Mouse (Mus musculus) ES-E14 (cell line): ENCODE results near the gene Srebf1. TPM values are rescaled to one million over a fixed set of nuclear protein-coding genes. Genes with fewer than 3 reads are reported as not detected.

ENCODE experiments used
- DNase-seq: peaks from one replicate; pipeline ENCODE4 v3.0.0-alpha.2; 2013; ENCODE audit warnings: low read depth, low spot score
- H3K27ac ChIP-seq: 2 replicates; pipeline ENCODE4 v1.5.1; 2012; ENCODE audit warnings: low read depth, mild to moderate bottlenecking, low read length, moderate library complexity, mixed read lengths; ENCODE audit not compliant: poor library complexity, insufficient read depth, severe bottlenecking
- H3K36me3 ChIP-seq: 2 replicates; pipeline ENCODE4 v1.6.1; 2012; ENCODE audit warnings: mild to moderate bottlenecking, low read length, moderate library complexity, mixed read lengths; ENCODE audit not compliant: control insufficient read depth, poor library complexity, insufficient read depth, severe bottlenecking
- H3K4me1 ChIP-seq, 2 experiments: fragments of 150-350 bp in 1 of 2; sonication (generic) in 1 of 2; 2 replicates each; pipeline ENCODE4 v1.6.1; 2012; ENCODE audit warnings: low read length in 2 of 2, mild to moderate bottlenecking in 1 of 2, mixed read lengths in 1 of 2; ENCODE audit not compliant: control insufficient read depth in 2 of 2, insufficient read depth in 2 of 2, poor library complexity in 1 of 2
- H3K4me3 ChIP-seq, 2 experiments: fragments of 150-350 bp in 1 of 2; sonication (generic) in 1 of 2; 2 replicates each; pipeline ENCODE4 v1.5.1; 2012; ENCODE audit warnings: low read length in 2 of 2, low read depth in 1 of 2, mild to moderate bottlenecking in 1 of 2, mixed read lengths in 1 of 2; ENCODE audit not compliant: insufficient read depth in 1 of 2, poor library complexity in 1 of 2, severe bottlenecking in 1 of 2
- H3K9ac ChIP-seq: 2 replicates; pipeline ENCODE4 v1.6.1; 2012; ENCODE audit warnings: low read depth, mild to moderate bottlenecking, low read length, mixed read lengths; ENCODE audit not compliant: poor library complexity, insufficient read depth, severe bottlenecking
- H3K9me3 ChIP-seq: fragments of 150-350 bp; sonication (generic); 2 replicates; pipeline ENCODE4 v1.6.1; 2012; ENCODE audit warnings: low read depth, mild to moderate bottlenecking, low read length; ENCODE audit not compliant: control insufficient read depth, insufficient read depth
- CHD2 ChIP-seq: IDR thresholded peaks from 2 replicates; pipeline ENCODE4 v1.6.1; 2014; ENCODE audit warnings: mild to moderate bottlenecking, low read depth, low read length, inconsistent platforms
- HCFC1 ChIP-seq: IDR thresholded peaks from 2 replicates; pipeline ENCODE4 v1.6.1; 2012; ENCODE audit warnings: low read length, inconsistent platforms, borderline replicate concordance; ENCODE audit not compliant: insufficient read depth
- MAFK ChIP-seq: IDR thresholded peaks from 2 replicates; pipeline ENCODE4 v1.6.1; 2014; ENCODE audit warnings: mild to moderate bottlenecking, low read depth, low read length, inconsistent platforms; ENCODE audit not compliant: insufficient read depth
- ZC3H11A ChIP-seq: IDR thresholded peaks from 2 replicates; pipeline ENCODE4 v1.6.1; 2012; ENCODE audit warnings: low read depth, mild to moderate bottlenecking, inconsistent platforms, low read length, borderline replicate concordance
- ZNF384 ChIP-seq: IDR thresholded peaks from 2 replicates; pipeline ENCODE4 v1.6.1; 2012; ENCODE audit warnings: low read depth, low read length, inconsistent platforms
- in situ Hi-C, 2 experiments: fragments of 600-800 bp; cut with MboI; formaldehyde crosslinking; loops; one replicate each; pipeline ENCODE4 v1.15.1; 2025; ENCODE audit warnings: low sequenced_read_pairs in 2 of 2, inconsistent platforms in 1 of 2; ENCODE audit not compliant: unreplicated experiment in 2 of 2
- total RNA-seq: library from RNA; depleted of rRNA; stranded (reverse); fragments of 300-350 nt; gene quantifications from 2 replicates; pipeline ENCODE4 v1.2.3, GENCODE M21; 2012

Gene Srebf1
- total RNA-seq, 1 experiment = 136 TPM

- H3K4me1 ChIP-seq = peaks cover 3 to 5% of the 10 kb centered on the region in 2 experiments; a peak in 1 of 4 replicates
- in situ Hi-C loops = no loop called here
- DNase-seq = no peak
- no peaks in the 10 kb centered on the region; the same call in 1 of the 2 replicates for H3K36me3 ChIP-seq
- TF ChIP-seq CHD2 (no peak), ZNF384 (no peak), ZC3H11A (no peak), MAFK (no peak)
- no peaks in the 10 kb centered on the region for H3K9me3 ChIP-seq
- H3K4me3 ChIP-seq = no peak overlapping the region
- no peak overlapping the region for H3K9ac ChIP-seq
- no peak overlapping the region for H3K27ac ChIP-seq
These were observed 53.6 kb downstream of the Srebf1 start for GRCm38 (mm10) chr11:60168780-60169179.

GRCm38 (mm10) chr11:60165076-60165475, 57.3 kb downstream of the Srebf1 start:
- DNase-seq = no peak
- no peak overlapping the region for H3K9ac ChIP-seq
- H3K36me3 ChIP-seq = no peaks in the 10 kb centered on the region
- in situ Hi-C loops = no loop called here
- no peaks in the 10 kb centered on the region for H3K9me3 ChIP-seq
- no peak overlapping the region for H3K27ac ChIP-seq
- H3K4me1 ChIP-seq = peaks cover 5 to 22% of the 10 kb centered on the region in 2 experiments; a peak in 3 of 4 replicates
- no peak for TF ChIP-seq CHD2
- H3K4me3 ChIP-seq = no peak overlapping the region

GRCm38 (mm10) chr11:60164450-60164849, 57.9 kb downstream of the Srebf1 start:
- H3K9ac ChIP-seq = no peak overlapping the region
- H3K4me3 ChIP-seq = no peak overlapping the region
- peaks cover 5 to 22% of the 10 kb centered on the region in 2 experiments; a peak in 3 of 4 replicates for H3K4me1 ChIP-seq
- TF ChIP-seq CHD2 (no peak), ZNF384 (no peak), HCFC1 (no peak), MAFK (no peak), ZC3H11A (no peak)
- H3K9me3 ChIP-seq = no peaks in the 10 kb centered on the region
- DNase-seq = no peak
- in situ Hi-C loops = no loop called here
- H3K27ac ChIP-seq = no peak overlapping the region
- peaks cover under 1% of the 10 kb centered on the region; the same call in 1 of the 2 replicates for H3K36me3 ChIP-seq

- Histone ChIP-seq H3K27ac (no peak overlapping the region), H3K36me3 (peaks cover 2% of the 10 kb centered on the region; the same call in 1 of the 2 replicates), H3K4me1 (peaks cover 2 to 20% of the 10 kb centered on the region in 2 experiments; a peak in 3 of 4 replicates), H3K9me3 (no peaks in the 10 kb centered on the region), H3K9ac (no peak overlapping the region), H3K4me3 (no peak overlapping the region)
- no peak for DNase-seq
- in situ Hi-C loops = no loop called here
- TF ChIP-seq HCFC1 (no peak), ZC3H11A (no peak), ZNF384 (no peak), MAFK (no peak), CHD2 (no peak)
These were observed 59.0 kb downstream of the Srebf1 start for GRCm38 (mm10) chr11:60163362-60163761.

- peaks cover 2 to 20% of the 10 kb centered on the region in 2 experiments; a peak in 3 of 4 replicates for H3K4me1 ChIP-seq
- TF ChIP-seq HCFC1 = no peak
- TF ChIP-seq ZNF384 = no peak
- TF ChIP-seq ZC3H11A = no peak
- no peak for TF ChIP-seq CHD2
- TF ChIP-seq MAFK = no peak
- in situ Hi-C loops = no loop called here
- DNase-seq = no peak
- H3K27ac ChIP-seq = no peak overlapping the region
- no peak overlapping the region for H3K4me3 ChIP-seq
- H3K36me3 ChIP-seq = peaks cover 2% of the 10 kb centered on the region; the same call in 1 of the 2 replicates
- no peaks in the 10 kb centered on the region for H3K9me3 ChIP-seq
- no peak overlapping the region for H3K9ac ChIP-seq
These were observed 59.8 kb downstream of the Srebf1 start for GRCm38 (mm10) chr11:60162547-60162946.
